Mouse (Mus musculus) bone marrow macrophage, adult 2 months (primary cell): ENCODE measurements around the gene Usp35. TPM values are rescaled to one million over a fixed set of nuclear protein-coding genes. Genes with fewer than 3 reads are reported as not detected.

Experiments used
- H3K27ac ChIP-seq: 2 replicates; pipeline ENCODE4 v1.5.1; 2012; ENCODE audit warnings: low read depth, low read length; ENCODE audit not compliant: insufficient read depth
- H3K4me1 ChIP-seq: 2 replicates; pipeline ENCODE4 v1.6.1; 2012; ENCODE audit warnings: low read length; ENCODE audit not compliant: control insufficient read depth, insufficient read depth
- H3K4me3 ChIP-seq: 2 replicates; pipeline ENCODE4 v1.5.1; 2012; ENCODE audit warnings: mild to moderate bottlenecking, low read length, moderate library complexity; ENCODE audit not compliant: insufficient read depth
- CTCF ChIP-seq: IDR thresholded peaks from 2 replicates; pipeline ENCODE4 v1.5.1; 2012; ENCODE audit warnings: low read depth, mild to moderate bottlenecking, low read length, moderate library complexity
- POLR2A ChIP-seq: IDR thresholded peaks from 2 replicates; pipeline ENCODE4 v1.6.1; 2012; ENCODE audit warnings: mild to moderate bottlenecking, low read depth, low read length, borderline replicate concordance
- polyA plus RNA-seq: library from polyadenylated mRNA; stranded (reverse); fragments of >200 nt; gene quantifications from 2 replicates; pipeline ENCODE4 v1.2.4, GENCODE M21; 2012; ENCODE audit not compliant: missing spikeins, insufficient read depth, insufficient read length

Gene Usp35
- polyA plus RNA-seq, 1 experiment = 33.3 TPM

- Histone ChIP-seq H3K4me1 (peaks cover 12% of the 10 kb centered on the region), H3K4me3 (no peak overlapping the region), H3K27ac (no peak overlapping the region)
- no peak for TF ChIP-seq POLR2A
- no peak for TF ChIP-seq CTCF
Observed at GRCm38 (mm10) chr7:97271068-97271467, 60.8 kb downstream of the Usp35 start.

- Histone ChIP-seq H3K4me3 (no peak overlapping the region), H3K4me1 (peaks cover 12% of the 10 kb centered on the region), H3K27ac (no peak overlapping the region; the same call in 1 of the 2 replicates)
- no peak for TF ChIP-seq POLR2A
- no peak for TF ChIP-seq CTCF
Observed at GRCm38 (mm10) chr7:97270367-97270766, 61.5 kb downstream of the Usp35 start.

GRCm38 (mm10) chr7:97262541-97262940, 69.3 kb downstream of the Usp35 start:
- no peak for TF ChIP-seq CTCF
- TF ChIP-seq POLR2A = no peak
- Histone ChIP-seq H3K27ac (no peak overlapping the region), H3K4me1 (peaks cover 2% of the 10 kb centered on the region; the same call in 1 of the 2 replicates), H3K4me3 (no peak overlapping the region)

Other genes starting within 250 kb of the Usp35 start
- 13.4 and 16.3 TPM in 2 replicates for gene Kctd21, start 307 bp upstream of the Usp35 start, polyA plus RNA-seq
- 33.4 and 35.1 TPM in 2 replicates for gene Alg8, start 39.6 kb upstream of the Usp35 start, polyA plus RNA-seq
- gene Ndufc2, start 68.0 kb upstream of the Usp35 start, polyA plus RNA-seq = 159 and 174 TPM in 2 replicates
- gene Thrsp, start 85.7 kb upstream of the Usp35 start, polyA plus RNA-seq = not detected in 2 replicates
- not detected in 2 replicates for gene Kctd14, start 119.3 kb upstream of the Usp35 start, polyA plus RNA-seq
- gene Ints4, start 148.9 kb upstream of the Usp35 start, polyA plus RNA-seq = 17.6 and 18.0 TPM in 2 replicates
- 15.9 and 20.6 TPM in 2 replicates for gene Aamdc, start 247.5 kb upstream of the Usp35 start, polyA plus RNA-seq
- 23.1 and 31.4 TPM in 2 replicates for gene Rsf1, start 247.9 kb upstream of the Usp35 start, polyA plus RNA-seq